Mouse (Mus musculus) liver, embryonic 14.5 days (tissue): ENCODE data around the gene Gm6482.
"Not testable (repeated sequence)": the region's sequence is repeated elsewhere in the genome, so short reads cannot be mapped to it uniquely, and the experiment has no call there.

ENCODE experiments used
- CTCF ChIP-seq: IDR thresholded peaks from 2 replicates; pipeline ENCODE4 v1.5.1; 2016; ENCODE audit warnings: antibody characterized with exemption, low read depth, control low read depth
- EP300 ChIP-seq: IDR thresholded peaks from 2 replicates; pipeline ENCODE4 v1.6.1; 2016; ENCODE audit warnings: antibody characterized with exemption, low read depth

GRCm38 (mm10) chr14:41408181-41408580 is at the start of gene Gm6482:
- TF ChIP-seq CTCF, EP300: not testable (repeated sequence)
